Mouse (Mus musculus) CD4-positive, CD25-positive, alpha-beta regulatory T cell (primary cell): Measurements from ENCODE around the gene Tmc3. TPM values are rescaled to one million over a fixed set of nuclear protein-coding genes. Genes with fewer than 3 reads are reported as not detected.

Experiments used
- polyA plus RNA-seq: library from polyadenylated mRNA; unstranded; fragments of 100-300 nt; shearing (Covaris generic); gene quantifications from one replicate; pipeline ENCODE4 v1.2.1, GENCODE M21; 2017

The Tmc3 gene
- polyA plus RNA-seq = 0.81 TPM

DNA sequence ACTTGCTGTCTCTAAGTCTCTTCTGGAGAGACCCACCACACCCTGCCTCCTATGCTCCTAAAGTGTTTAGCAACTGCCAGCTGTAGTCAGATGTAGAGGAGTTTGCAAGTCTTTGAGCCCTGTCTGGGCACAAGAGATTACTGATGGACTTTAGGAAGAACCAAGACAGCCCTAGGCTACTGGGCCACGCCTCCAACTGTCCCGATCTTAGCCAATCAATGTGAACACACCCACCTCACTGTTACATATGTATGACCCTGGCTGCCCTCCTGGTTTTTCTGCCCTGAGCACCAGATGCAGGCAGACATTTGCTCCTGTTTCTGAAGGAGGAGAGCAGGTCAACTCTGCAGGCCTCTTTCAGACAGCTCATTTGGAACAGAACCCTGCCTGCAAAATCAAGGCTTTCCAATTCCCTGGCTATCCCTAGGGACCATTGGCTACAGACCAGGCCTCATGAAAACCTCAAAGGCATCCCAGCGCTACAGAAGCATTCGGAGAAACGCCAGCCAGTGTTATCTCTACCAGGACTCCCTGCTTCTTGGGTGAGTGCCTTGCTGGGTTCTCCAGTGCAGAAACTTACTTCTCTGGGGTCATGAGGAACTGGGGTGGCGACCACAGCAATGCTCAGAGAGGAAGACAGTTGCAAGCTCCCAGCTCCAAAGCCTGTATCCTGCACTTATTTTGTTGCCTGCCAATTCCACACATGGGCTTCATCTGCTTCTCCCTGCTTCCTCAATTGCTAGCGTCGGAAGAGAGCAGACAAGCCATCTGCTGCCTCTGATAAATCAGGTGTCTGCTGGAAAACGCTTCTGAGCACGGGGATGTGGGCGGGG is at the start of gene Tmc3:
Gene Tmc3, plus strand, starts transcription at position 289 of the 833 bp plus-strand sequence.

DNA sequence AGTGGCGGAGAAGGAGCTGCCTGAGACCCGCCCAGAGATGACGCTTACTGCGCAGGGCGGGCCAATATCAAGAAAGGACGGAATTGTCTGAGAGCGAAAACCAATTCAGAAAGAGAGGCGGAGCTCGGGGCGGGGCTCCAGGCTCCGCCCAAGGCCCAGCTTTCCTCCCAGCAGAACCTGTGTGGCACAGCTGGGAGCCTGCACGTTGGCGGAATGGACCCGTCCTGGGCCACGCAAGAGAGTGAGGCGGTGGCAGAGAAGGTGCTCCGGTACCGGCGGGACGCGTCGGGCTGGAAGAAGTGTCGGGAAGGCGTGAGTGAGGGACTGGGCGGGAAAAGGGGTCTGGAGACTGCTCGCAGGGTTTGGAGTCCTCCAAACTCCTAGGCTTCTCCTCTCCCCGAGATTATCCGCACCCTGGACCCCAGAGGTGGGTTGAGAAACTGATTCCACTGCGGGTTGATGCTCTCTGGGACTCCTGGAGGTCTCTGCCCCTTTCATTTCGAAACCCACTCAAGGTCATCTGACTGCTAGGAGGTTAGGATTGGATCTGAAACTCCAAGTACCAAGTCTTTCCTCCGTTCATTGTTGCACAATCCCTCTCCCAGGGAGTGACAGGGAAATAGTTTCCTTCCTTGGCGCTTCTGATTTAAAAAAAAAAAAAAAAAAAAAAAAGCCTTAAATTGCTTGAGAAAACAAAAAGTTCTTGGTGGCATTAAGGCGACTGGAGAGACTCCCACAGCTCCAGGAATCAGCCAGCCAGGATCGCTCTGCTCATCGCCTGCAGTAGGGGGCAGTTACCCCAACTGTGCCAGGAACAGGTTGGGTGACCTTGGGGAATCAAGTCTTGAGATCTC is 47.3 kb downstream of the Tmc3 start, which contains the start of gene Stard5:
Gene Stard5, plus strand, starts transcription at position 132 of the 854 bp plus-strand sequence.

Other genes starting within 250 kb of the Tmc3 start
- 43.7 TPM for gene Stard5, start 47.0 kb downstream of the Tmc3 start, polyA plus RNA-seq
- 426 TPM for gene Il16, start 160.8 kb downstream of the Tmc3 start, polyA plus RNA-seq
- not detected for gene Cfap161, start 210.0 kb downstream of the Tmc3 start, polyA plus RNA-seq